Mouse (Mus musculus): ENCODE data around the gene Gm21887.
A peak's percentile ranks its signal among the peaks of the same experiment; 100 is the strongest.
"Not testable (repeated sequence)": the region's sequence is repeated elsewhere in the genome, so short reads cannot be mapped to it uniquely, and the experiment has no call there.

The Gm21887 gene

GRCm38 (mm10) chrX:170009016-170009750 is at the start of gene Gm21887:
Gm21887 (plus strand) TSS chrX:170009659.
- peak; percentile 99 for DNase-seq

DNA sequence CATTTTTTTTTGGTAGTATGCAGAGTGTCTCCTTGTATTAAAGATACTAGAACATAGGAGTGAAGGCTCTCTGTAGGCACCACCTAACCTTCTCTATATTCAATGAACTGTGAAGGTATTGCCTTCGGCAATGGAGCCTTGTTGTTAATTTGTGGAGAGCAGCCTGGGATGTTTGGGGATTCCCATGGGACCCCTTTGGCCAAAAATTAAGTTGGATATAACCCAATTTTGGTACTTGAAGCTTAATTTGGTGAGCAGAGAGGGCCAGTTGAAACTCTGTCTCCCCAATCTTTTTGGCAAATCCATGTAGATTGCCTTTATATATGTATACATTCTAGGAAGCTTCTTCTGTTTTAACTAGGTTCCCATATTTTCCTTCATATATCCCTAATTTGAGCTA is 40.1 kb upstream of the Gm21887 start:
- no peak for DNase-seq

DNA sequence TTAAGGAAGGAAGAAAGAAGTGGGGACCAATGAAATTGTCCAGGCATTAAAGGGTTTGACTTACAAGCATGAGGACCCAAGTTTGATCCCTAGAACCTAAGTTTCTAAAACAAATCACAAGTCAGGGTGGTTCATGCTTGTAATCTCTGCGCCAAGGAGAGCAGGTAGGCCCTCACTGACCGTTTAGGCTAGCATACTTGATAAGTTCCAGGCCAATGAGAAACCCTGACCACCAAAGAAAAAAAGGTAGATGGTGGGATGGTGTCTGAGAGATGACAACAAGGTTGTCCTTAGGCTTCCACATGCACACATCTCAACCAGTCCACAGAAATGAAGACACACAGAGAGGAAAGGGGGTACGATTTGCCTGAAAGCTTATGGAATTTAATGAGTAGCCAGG is 39.7 kb upstream of the Gm21887 start:
- DNase-seq, result not testable (repeated sequence)

DNA sequence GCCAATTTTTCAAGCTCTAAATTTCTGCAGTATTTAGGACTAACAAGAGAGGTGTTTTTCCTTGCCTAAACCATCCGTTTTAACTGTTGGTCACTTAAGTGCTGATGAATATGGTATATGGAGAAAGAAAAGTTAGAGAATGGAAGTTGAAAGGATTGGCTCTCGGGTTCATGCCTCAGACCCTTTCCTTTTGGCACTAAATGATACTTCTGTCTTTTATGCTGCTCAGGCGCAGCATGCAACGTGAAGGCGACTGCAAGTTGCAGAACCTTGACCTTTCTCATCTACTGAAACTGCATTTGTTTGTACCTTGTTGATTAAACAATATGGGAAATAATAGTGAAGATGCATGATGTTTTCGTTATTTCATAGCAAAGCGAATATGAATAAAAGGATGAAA is 38.9 kb upstream of the Gm21887 start:
- not testable (repeated sequence) for DNase-seq

DNA sequence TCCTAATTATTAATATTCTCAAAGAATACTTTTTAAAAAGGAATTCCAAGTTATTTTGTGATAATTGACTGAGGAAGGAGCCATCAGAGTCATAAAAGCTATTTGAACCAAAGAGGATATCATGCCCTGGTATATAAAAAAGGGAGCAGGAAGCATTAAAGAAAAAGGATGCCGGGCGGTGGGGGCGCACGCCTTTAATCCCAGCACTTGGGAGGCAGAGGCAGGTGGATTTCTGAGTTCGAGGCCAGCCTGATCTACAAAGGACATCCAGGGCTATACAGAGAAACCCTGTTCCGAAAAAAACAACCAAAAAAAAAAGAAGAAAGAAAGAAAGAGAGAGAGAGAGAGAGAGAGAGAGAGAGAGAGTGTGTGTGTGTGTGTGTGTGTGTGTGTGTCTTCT is 37.9 kb upstream of the Gm21887 start:
- DNase-seq, result peak; percentile 3

DNA sequence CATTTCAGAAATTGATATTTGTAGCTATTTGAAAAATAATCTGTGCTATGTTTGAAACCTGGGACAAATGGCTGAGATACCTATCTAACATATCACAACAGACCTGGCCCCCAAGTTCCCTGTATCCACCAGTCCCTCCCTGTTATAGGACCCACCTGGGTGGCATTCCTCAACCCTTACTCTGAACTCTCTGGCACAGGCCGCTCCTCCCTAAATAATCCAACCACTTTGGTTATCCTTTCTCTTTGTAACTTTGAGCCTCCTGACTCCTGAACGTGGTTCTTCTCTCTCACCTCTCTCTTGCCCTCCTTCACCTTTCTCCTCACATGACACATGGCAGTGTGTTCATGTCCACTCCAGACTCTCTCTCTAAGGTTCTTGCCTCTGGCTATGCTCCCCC is 37.3 kb upstream of the Gm21887 start:
- DNase-seq, result not testable (repeated sequence)

DNA sequence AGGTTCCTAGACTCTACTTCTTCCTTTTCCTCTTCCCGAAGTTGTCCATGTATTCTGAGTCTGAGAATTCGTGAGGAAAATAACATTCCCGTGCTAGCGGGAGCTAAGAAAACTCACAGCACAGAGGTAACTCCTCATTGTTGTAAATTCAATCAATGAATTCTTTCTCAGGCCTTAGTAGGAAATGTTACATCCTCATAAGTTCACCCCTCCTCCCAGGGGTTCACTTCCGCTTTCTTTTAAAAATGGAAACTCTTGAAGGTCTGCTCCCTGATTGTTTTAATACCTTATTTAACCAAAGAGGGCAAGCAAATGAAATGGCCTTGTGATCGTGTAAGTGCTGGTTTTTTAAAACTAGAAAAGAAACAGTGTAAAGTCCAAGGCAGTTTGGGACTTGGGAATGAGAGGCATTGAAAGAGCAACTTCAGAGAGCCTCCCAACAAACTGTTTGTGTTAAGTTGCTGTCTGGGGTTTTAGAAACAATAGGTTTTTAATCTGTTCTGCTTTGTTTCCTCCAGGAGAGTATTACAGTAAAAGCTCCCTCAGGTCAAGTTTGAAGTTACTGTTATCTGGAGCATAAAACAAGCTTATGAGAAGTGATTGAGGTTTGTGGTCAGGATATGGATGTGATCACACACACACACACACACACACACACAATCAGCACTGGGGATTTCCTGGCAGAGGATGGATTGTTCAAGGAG is 36.5 kb upstream of the Gm21887 start:
- peak; percentile 4 for DNase-seq

DNA sequence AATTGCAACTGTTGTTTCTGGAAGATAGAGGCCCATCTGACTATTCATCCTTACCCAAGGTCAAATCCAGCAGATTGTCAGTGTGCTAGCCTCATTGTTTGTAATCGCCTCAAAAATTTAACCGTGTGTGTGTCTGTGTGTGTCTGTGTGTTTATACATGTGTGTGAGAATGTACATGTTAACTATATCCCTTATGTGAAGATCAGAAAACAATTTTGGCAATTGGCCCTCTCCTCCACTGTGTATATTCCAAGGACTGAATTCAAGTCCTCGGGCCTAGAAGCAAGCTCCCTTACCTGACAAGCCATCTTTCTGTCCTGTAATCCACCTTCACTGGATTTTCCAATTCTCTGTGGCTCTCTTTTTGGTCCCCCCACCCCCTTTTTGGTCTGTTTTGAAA is 35.7 kb upstream of the Gm21887 start:
- DNase-seq, result peak; percentile 15

GRCm38 (mm10) chrX:169974456-169974855 is 35.0 kb upstream of the Gm21887 start:
- DNase-seq, result peak; percentile 4

DNA sequence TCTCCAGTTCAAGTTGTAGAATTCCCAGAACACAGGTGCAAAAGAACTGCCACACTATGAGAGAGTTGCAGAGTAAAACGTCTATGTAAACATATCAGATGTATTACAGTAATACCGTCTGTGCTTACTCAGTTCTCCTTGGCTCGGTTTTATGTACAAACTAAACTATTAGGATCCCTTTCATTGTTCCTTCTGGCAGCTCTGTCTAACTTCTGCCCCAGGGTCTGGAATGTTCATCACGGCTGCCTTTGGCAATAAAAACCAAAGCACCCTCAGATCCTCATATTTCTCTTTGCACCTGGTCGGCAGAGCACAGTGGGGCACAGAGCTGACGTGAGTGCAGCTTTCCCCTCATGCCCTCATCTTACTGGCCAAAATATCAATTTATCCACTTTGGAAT is 34.5 kb upstream of the Gm21887 start:
- peak; percentile 11 for DNase-seq

GRCm38 (mm10) chrX:169975681-169976131 is 33.8 kb upstream of the Gm21887 start:
- peak; percentile 37 for DNase-seq

GRCm38 (mm10) chrX:169976340-169976739 is 33.1 kb upstream of the Gm21887 start:
- DNase-seq, result not testable (repeated sequence)

GRCm38 (mm10) chrX:169977856-169978435 is 31.5 kb upstream of the Gm21887 start:
- DNase-seq, result not testable (repeated sequence)

GRCm38 (mm10) chrX:169978436-169979381 is 30.8 kb upstream of the Gm21887 start:
- peak; percentile 83 for DNase-seq

- DNase-seq, result peak; percentile 67
Measured at GRCm38 (mm10) chrX:169979461-169980202, 29.8 kb upstream of the Gm21887 start.

DNA sequence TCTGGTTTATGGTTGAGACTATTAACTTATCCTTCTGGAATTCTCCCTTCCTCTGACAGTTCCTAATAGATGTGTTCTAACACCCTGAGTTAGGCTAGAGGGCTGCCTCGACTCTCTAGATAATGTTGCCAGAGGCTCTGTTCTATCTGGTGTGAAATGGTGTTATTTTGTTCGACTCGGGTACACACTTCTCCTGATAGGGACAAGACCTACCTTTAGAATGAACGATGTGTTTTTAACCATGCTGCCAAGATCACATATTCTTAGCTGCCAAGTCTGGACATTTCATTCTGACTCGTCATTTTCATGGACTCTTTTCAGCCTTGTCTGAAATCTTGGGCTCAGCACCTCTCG is 29.3 kb upstream of the Gm21887 start:
- peak; percentile 31 for DNase-seq

DNA sequence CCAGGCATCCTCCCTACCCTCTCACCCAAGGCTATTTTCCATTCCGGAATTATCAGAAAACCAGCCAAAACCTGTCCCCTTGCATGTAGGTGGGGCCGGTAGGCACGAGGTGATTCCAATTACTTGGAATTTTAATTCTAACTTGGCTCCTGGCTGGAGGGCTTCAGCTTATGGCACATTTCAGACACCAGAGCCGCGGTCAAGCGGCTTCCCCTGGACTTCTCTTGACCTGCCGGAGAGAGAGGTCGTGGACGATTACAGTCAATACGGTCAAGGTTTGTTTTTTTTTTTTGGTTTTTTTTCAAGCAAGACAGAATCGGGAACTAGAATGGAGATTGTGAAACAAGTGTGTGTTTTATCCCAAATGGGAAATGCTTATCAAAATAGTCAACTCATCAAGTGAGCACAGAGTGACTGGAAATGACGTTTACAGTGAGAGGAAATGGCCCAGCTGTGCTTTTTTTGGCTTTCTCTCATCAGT is 28.6 kb upstream of the Gm21887 start:
- peak; percentile 19 for DNase-seq

- peak; percentile 79 for DNase-seq
Measured at GRCm38 (mm10) chrX:169981761-169982181, 27.7 kb upstream of the Gm21887 start.

- DNase-seq, result peak; percentile 42
Measured at GRCm38 (mm10) chrX:169982606-169983400, 26.7 kb upstream of the Gm21887 start.

DNA sequence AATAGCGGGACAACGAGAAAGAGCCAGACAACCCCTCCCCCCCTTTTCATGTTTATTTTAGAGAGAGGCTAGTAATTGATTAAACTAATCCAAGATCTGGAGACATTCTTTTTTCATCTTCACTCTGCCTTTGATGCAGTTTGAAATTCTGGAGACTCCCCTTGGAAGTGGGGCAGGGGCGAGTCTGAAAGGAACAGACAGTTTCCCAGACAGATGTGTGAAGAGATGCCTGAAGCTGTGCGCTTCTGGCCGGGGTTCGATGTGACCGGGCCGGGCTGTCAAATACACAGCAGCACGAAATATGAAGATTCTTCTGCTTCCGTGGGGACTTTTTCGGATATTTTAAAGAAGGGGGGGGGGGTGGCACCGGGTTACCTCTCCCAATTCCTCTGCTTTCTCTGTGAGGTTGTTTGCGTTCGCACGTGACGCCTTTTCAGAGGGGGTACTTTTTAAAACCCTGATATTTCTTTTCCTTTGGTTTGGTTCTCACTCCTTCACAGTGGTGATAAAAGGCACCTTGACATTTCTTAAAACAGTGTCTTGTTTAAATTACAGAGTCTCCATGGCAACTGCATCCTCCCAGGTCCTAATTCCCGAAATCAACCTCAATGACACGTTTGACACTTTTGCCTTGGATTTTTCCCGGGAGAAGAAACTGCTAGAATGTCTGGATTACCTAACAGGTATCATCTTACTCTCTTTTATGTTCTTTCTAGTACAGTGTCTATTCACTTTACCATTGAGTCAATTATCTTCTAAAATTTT is 25.9 kb upstream of the Gm21887 start:
- DNase-seq, result peak; percentile 61

Measured in right cerebral cortex, adult 18-20 months (tissue).